Mouse (Mus musculus): Measurements from ENCODE around the gene Ddx39. TPM values are rescaled to one million over a fixed set of nuclear protein-coding genes. Genes with fewer than 3 reads are reported as not detected.

The Ddx39 gene
- polyA plus RNA-seq, 2 experiments: 110 to 191 TPM

- H3K4me2 ChIP-seq (ENCODE audit: low read depth): peak within 1 kb of the TSS; percentile 74
- TF ChIP-seq EP300 (IDR thresholded peaks at IDR 0.05; ENCODE audit: low read depth) (no peak), CTCF (IDR thresholded peaks at IDR 0.05; ENCODE audit: low read depth) (no peak)
- H3K27me3 ChIP-seq (ENCODE audit: control insufficient read depth, insufficient read depth, low read length): no peaks in the 10 kb centered on the region
- H3K9ac ChIP-seq (replicated peaks): peak within 1 kb of the TSS; percentile 65
- H3K4me3 ChIP-seq (ENCODE audit: insufficient read depth in 1 of 2, low read depth in 2 of 2, low read length in 2 of 2): peak within 1 kb of the TSS; percentile 67
- peak; percentile 86 for ATAC-seq (ENCODE audit: insufficient read depth)
- peaks cover 15 to 29% of the 10 kb centered on the region in 2 experiments for H3K4me1 ChIP-seq (replicated peaks; ENCODE audit: control insufficient read depth in 2 of 2, insufficient read depth in 2 of 2, low read length in 1 of 2)
- no peaks in the 10 kb centered on the region for H3K9me3 ChIP-seq (ENCODE audit: control insufficient read depth, low read length)
- under 1% methylated on average over 79 of the region's 85 CpGs for WGBS (ENCODE audit: insufficient replicate concordance)
- H3K36me3 ChIP-seq (replicated peaks; ENCODE audit: control insufficient read depth, insufficient read depth, low read depth): no peaks in the 10 kb centered on the region
- peak within 1 kb of the TSS; percentile 18; the same call in 1 of the 2 replicates for H3K27ac ChIP-seq
- DNase-seq (ENCODE audit: low read depth in 3 of 3, low spot score in 3 of 3): peak; percentile 61 to 67 (median 66)
These were observed 16.1 kb upstream of the Ddx39 start, which contains the start of gene Pkn1 for GRCm38 (mm10) chr8:83698661-83699453. Gene Pkn1, minus strand, starts transcription at chr8:83699179.

GRCm38 (mm10) chr8:83699566-83699965 lies 15.4 kb upstream of the Ddx39 start:
- H3K4me2 ChIP-seq (ENCODE audit: low read depth): peak overlapping the region; percentile 74
- peak overlapping the region; percentile 65 to 67 for H3K4me3 ChIP-seq (ENCODE audit: insufficient read depth in 1 of 2, low read depth in 2 of 2, low read length in 2 of 2)
- ATAC-seq (ENCODE audit: insufficient read depth): no peak
- H3K27ac ChIP-seq: peak overlapping the region; percentile 18; the same call in 1 of the 2 replicates
- H3K9ac ChIP-seq (replicated peaks): peak overlapping the region; percentile 65
- DNase-seq (ENCODE audit: low read depth in 3 of 3, low spot score in 3 of 3): no peak
- WGBS (ENCODE audit: insufficient replicate concordance): 15% methylated on average over 9 of the region's 9 CpGs
- no peaks in the 10 kb centered on the region for H3K36me3 ChIP-seq (replicated peaks; ENCODE audit: control insufficient read depth, insufficient read depth, low read depth)
- H3K9me3 ChIP-seq (ENCODE audit: control insufficient read depth, low read length): no peaks in the 10 kb centered on the region
- H3K4me1 ChIP-seq (replicated peaks; ENCODE audit: control insufficient read depth in 2 of 2, insufficient read depth in 2 of 2, low read length in 1 of 2): peaks cover 12 to 23% of the 10 kb centered on the region in 2 experiments; a peak in 3 of 4 replicates
- H3K27me3 ChIP-seq (ENCODE audit: control insufficient read depth, insufficient read depth, low read length): no peaks in the 10 kb centered on the region
- TF ChIP-seq EP300 (IDR thresholded peaks at IDR 0.05; ENCODE audit: low read depth): no peak
- no peak for TF ChIP-seq CTCF (IDR thresholded peaks at IDR 0.05; ENCODE audit: low read depth)

GRCm38 (mm10) chr8:83700423-83701085 lies 14.4 kb upstream of the Ddx39 start:
- ATAC-seq (ENCODE audit: insufficient read depth) (no peak), DNase-seq (ENCODE audit: low read depth in 3 of 3, low spot score in 3 of 3) (no peak)
- H3K9ac ChIP-seq (replicated peaks): no peak overlapping the region
- 57% methylated on average over 9 of the region's 9 CpGs for WGBS (ENCODE audit: insufficient replicate concordance)
- H3K4me2 ChIP-seq (ENCODE audit: low read depth): no peak overlapping the region
- no peak for TF ChIP-seq CTCF (IDR thresholded peaks at IDR 0.05; ENCODE audit: low read depth)
- TF ChIP-seq EP300 (IDR thresholded peaks at IDR 0.05; ENCODE audit: low read depth): no peak
- H3K4me1 ChIP-seq (replicated peaks; ENCODE audit: control insufficient read depth in 2 of 2, insufficient read depth in 2 of 2, low read length in 1 of 2): peaks cover 9 to 15% of the 10 kb centered on the region in 2 experiments; a peak in 3 of 4 replicates
- no peak overlapping the region for H3K4me3 ChIP-seq (ENCODE audit: insufficient read depth in 1 of 2, low read depth in 2 of 2, low read length in 2 of 2)
- no peaks in the 10 kb centered on the region for H3K36me3 ChIP-seq (replicated peaks; ENCODE audit: control insufficient read depth, insufficient read depth, low read depth)
- H3K27ac ChIP-seq: no peak overlapping the region
- no peaks in the 10 kb centered on the region for H3K27me3 ChIP-seq (ENCODE audit: control insufficient read depth, insufficient read depth, low read length)
- H3K9me3 ChIP-seq (ENCODE audit: control insufficient read depth, low read length): no peaks in the 10 kb centered on the region

DNA sequence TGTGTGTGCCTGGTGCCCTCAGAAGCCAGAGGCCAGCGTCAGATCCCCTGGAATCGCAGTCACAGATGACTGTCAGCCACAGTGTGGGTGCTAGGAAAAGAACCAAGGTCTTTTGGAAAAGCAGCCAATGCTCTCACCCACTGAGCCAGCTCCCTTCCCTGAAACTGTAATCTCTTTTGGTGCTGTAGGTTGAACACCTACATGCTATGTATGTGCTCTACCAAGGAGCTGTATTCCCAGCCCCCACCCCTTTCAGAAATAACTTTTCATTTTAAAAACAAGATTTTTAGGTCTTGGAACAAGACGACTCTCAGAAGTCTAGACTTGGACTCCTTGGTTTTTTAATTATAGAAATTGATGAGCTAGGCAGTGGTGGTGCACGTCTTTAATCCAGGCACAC lies 11.6 kb upstream of the Ddx39 start:
- TF ChIP-seq EP300 (IDR thresholded peaks at IDR 0.05; ENCODE audit: low read depth): no peak
- no peak for TF ChIP-seq CTCF (IDR thresholded peaks at IDR 0.05; ENCODE audit: low read depth)
- 72% methylated on average over 4 of the region's 4 CpGs for WGBS (ENCODE audit: insufficient replicate concordance)
- H3K27me3 ChIP-seq (ENCODE audit: control insufficient read depth, insufficient read depth, low read length): no peaks in the 10 kb centered on the region
- no peak overlapping the region for H3K9ac ChIP-seq (replicated peaks)
- H3K4me1 ChIP-seq (replicated peaks; ENCODE audit: control insufficient read depth in 2 of 2, insufficient read depth in 2 of 2, low read length in 1 of 2): peaks cover 5 to 8% of the 10 kb centered on the region in 2 experiments; a peak in 3 of 4 replicates
- no peak overlapping the region for H3K4me2 ChIP-seq (ENCODE audit: low read depth)
- no peaks in the 10 kb centered on the region for H3K9me3 ChIP-seq (ENCODE audit: control insufficient read depth, low read length)
- H3K4me3 ChIP-seq (ENCODE audit: insufficient read depth in 1 of 2, low read depth in 2 of 2, low read length in 2 of 2): no peak overlapping the region
- H3K36me3 ChIP-seq (replicated peaks; ENCODE audit: control insufficient read depth, insufficient read depth, low read depth): no peaks in the 10 kb centered on the region
- no peak for DNase-seq (ENCODE audit: low read depth in 3 of 3, low spot score in 3 of 3)
- ATAC-seq (ENCODE audit: insufficient read depth): no peak
- no peak overlapping the region for H3K27ac ChIP-seq

- Histone ChIP-seq H3K4me1 (replicated peaks; ENCODE audit: control insufficient read depth in 2 of 2, insufficient read depth in 2 of 2, low read length in 1 of 2) (no peaks in the 10 kb centered on the region), H3K36me3 (replicated peaks; ENCODE audit: control insufficient read depth, insufficient read depth, low read depth) (no peaks in the 10 kb centered on the region), H3K27me3 (ENCODE audit: control insufficient read depth, insufficient read depth, low read length) (no peaks in the 10 kb centered on the region), H3K4me3 (ENCODE audit: insufficient read depth in 1 of 2, low read depth in 2 of 2, low read length in 2 of 2) (no peak overlapping the region), H3K9me3 (ENCODE audit: control insufficient read depth, low read length) (no peaks in the 10 kb centered on the region), H3K4me2 (ENCODE audit: low read depth) (no peak overlapping the region), H3K27ac (no peak overlapping the region), H3K9ac (replicated peaks) (no peak overlapping the region)
- ATAC-seq (ENCODE audit: insufficient read depth): no peak
- no peak for TF ChIP-seq EP300 (IDR thresholded peaks at IDR 0.05; ENCODE audit: low read depth)
- 0 out of 2 replicates have a peak, but pooled peaks have one; percentile 9 for TF ChIP-seq CTCF (IDR thresholded peaks at IDR 0.05; ENCODE audit: low read depth)
- no peak for DNase-seq (ENCODE audit: low read depth in 3 of 3, low spot score in 3 of 3)
- WGBS (ENCODE audit: insufficient replicate concordance): 49% methylated on average over 5 of the region's 5 CpGs
These were observed 8.6 kb upstream of the Ddx39 start for GRCm38 (mm10) chr8:83706411-83706810.

Data from liver, embryonic 14.5 days (tissue).